Comparison of ENCODE assay signal across 9 mouse cellular contexts in genomic region chr13:21751417-21751816, GRCm38 (mm10). TPM values are rescaled to one million over a fixed set of nuclear protein-coding genes. Genes with fewer than 3 reads are reported as not detected.
DNase-seq lines count a peak whose midpoint lies in the region; ATAC-seq and TF ChIP-seq lines count a peak whose summit lies in the region.
"Had no signal": no experiment of that assay in that cellular context is flagged by ENCODE, and none has a peak within 500 bp of the region (broad histone marks: within the 10 kb centered on the region; RNA-seq: fewer than 3 reads in every experiment).

No protein-coding gene starts in this region.

- no peaks in the 10 kb centered on the region for H3K36me3 ChIP-seq in forebrain, embryonic 11.5 days (ENCODE audit: control insufficient read depth, insufficient read depth, low read length)
- H3K36me3 ChIP-seq in forebrain, postnatal 0 days (ENCODE audit: insufficient read depth), result no peaks in the 10 kb centered on the region
- H3K36me3 ChIP-seq in midbrain, embryonic 11.5 days (ENCODE audit: control insufficient read depth, insufficient read depth, low read length), result no peaks in the 10 kb centered on the region
- H3K36me3 ChIP-seq in midbrain, postnatal 0 days (ENCODE audit: insufficient read depth, low read length), result no peaks in the 10 kb centered on the region
- H3K36me3 ChIP-seq in forebrain, embryonic 12.5 days (replicated peaks), result no peaks in the 10 kb centered on the region
- H3K36me3 ChIP-seq in liver, postnatal 0 days (replicated peaks; ENCODE audit: insufficient read depth, low read length), result peaks cover 6% of the 10 kb centered on the region; the same call in 1 of the 2 replicates

- TF ChIP-seq CTCF in forebrain, postnatal 0 days (IDR thresholded peaks at IDR 0.05; ENCODE audit: low read depth), result no peak
- TF ChIP-seq CTCF in midbrain, postnatal 0 days (IDR thresholded peaks at IDR 0.05), result no peak
- TF ChIP-seq CTCF in liver, postnatal 0 days (IDR thresholded peaks at IDR 0.05; ENCODE audit: low read depth), result no peak

- no peak for ATAC-seq in forebrain, embryonic 11.5 days (replicated peaks; ENCODE audit: low FRiP score)
- ATAC-seq in forebrain, postnatal 0 days, result no peak
- no peak for ATAC-seq in midbrain, embryonic 11.5 days (ENCODE audit: low FRiP score)
- ATAC-seq in midbrain, postnatal 0 days (ENCODE audit: low FRiP score), result no peak
- no peak for ATAC-seq in forebrain, embryonic 12.5 days (ENCODE audit: low FRiP score)
- no peak for ATAC-seq in liver, postnatal 0 days

- no peak overlapping the region for H3K4me3 ChIP-seq in forebrain, embryonic 11.5 days (ENCODE audit: low read depth, low read length)
- no peak overlapping the region for H3K4me3 ChIP-seq in forebrain, postnatal 0 days (ENCODE audit: low read depth, low read length)
- no peak overlapping the region for H3K4me3 ChIP-seq in midbrain, embryonic 11.5 days (ENCODE audit: low read depth, low read length)
- no peak overlapping the region for H3K4me3 ChIP-seq in midbrain, postnatal 0 days (ENCODE audit: low read depth, low read length)
- H3K4me3 ChIP-seq in forebrain, embryonic 12.5 days (replicated peaks), result no peak overlapping the region
- no peak overlapping the region for H3K4me3 ChIP-seq in liver, postnatal 0 days (ENCODE audit: low read depth, low read length)

- no peak overlapping the region for H3K9ac ChIP-seq in forebrain, embryonic 11.5 days (ENCODE audit: low read length)
- no peak overlapping the region for H3K9ac ChIP-seq in forebrain, postnatal 0 days
- no peak overlapping the region for H3K9ac ChIP-seq in midbrain, embryonic 11.5 days (ENCODE audit: low read length)
- no peak overlapping the region for H3K9ac ChIP-seq in midbrain, postnatal 0 days (replicated peaks; ENCODE audit: low read length, poor library complexity, severe bottlenecking)
- no peak overlapping the region for H3K9ac ChIP-seq in forebrain, embryonic 12.5 days
- peak overlapping the region; percentile 78 for H3K9ac ChIP-seq in liver, postnatal 0 days (replicated peaks)

- H3K27ac ChIP-seq in forebrain, embryonic 11.5 days (ENCODE audit: low read depth, low read length), result peak overlapping the region; percentile 93
- H3K27ac ChIP-seq in forebrain, postnatal 0 days (ENCODE audit: low read depth, low read length), result no peak overlapping the region
- H3K27ac ChIP-seq in midbrain, embryonic 11.5 days (ENCODE audit: low read depth, low read length), result peak overlapping the region; percentile 40; the same call in 1 of the 2 replicates
- no peak overlapping the region for H3K27ac ChIP-seq in midbrain, postnatal 0 days (ENCODE audit: low read depth, low read length)
- H3K27ac ChIP-seq in forebrain, embryonic 12.5 days, result peak overlapping the region; percentile 97
- H3K27ac ChIP-seq in liver, postnatal 0 days (ENCODE audit: low read depth), result peak overlapping the region; percentile 98

- H3K9me3 ChIP-seq in forebrain, embryonic 11.5 days (ENCODE audit: control insufficient read depth, low read length), result no peaks in the 10 kb centered on the region
- no peaks in the 10 kb centered on the region for H3K9me3 ChIP-seq in forebrain, postnatal 0 days (ENCODE audit: low read length)
- H3K9me3 ChIP-seq in midbrain, embryonic 11.5 days (ENCODE audit: control insufficient read depth, low read length), result no peaks in the 10 kb centered on the region
- H3K9me3 ChIP-seq in midbrain, postnatal 0 days (ENCODE audit: low read length), result no peaks in the 10 kb centered on the region
- H3K9me3 ChIP-seq in forebrain, embryonic 12.5 days, result no peaks in the 10 kb centered on the region
- H3K9me3 ChIP-seq in liver, postnatal 0 days (ENCODE audit: low read length), result no peaks in the 10 kb centered on the region

- no peaks in the 10 kb centered on the region for H3K27me3 ChIP-seq in forebrain, embryonic 11.5 days (ENCODE audit: control insufficient read depth, insufficient read depth, low read length)
- no peaks in the 10 kb centered on the region for H3K27me3 ChIP-seq in forebrain, postnatal 0 days (ENCODE audit: insufficient read depth, low read length)
- H3K27me3 ChIP-seq in midbrain, embryonic 11.5 days (ENCODE audit: control insufficient read depth, insufficient read depth, low read length), result no peaks in the 10 kb centered on the region
- H3K27me3 ChIP-seq in midbrain, postnatal 0 days (ENCODE audit: insufficient read depth, low read length), result no peaks in the 10 kb centered on the region
- H3K27me3 ChIP-seq in forebrain, embryonic 12.5 days, result no peaks in the 10 kb centered on the region
- no peaks in the 10 kb centered on the region for H3K27me3 ChIP-seq in liver, postnatal 0 days (ENCODE audit: insufficient read depth, low read length)

- 0 out of 2 replicates have a peak, but pooled peaks have one; percentile 7 for TF ChIP-seq EP300 in liver, postnatal 0 days (IDR thresholded peaks at IDR 0.05; ENCODE audit: low read depth)

- H3K4me2 ChIP-seq in forebrain, embryonic 11.5 days (ENCODE audit: low read depth, low read length, severe bottlenecking), result no peak overlapping the region
- H3K4me2 ChIP-seq in forebrain, postnatal 0 days (ENCODE audit: low read depth), result no peak overlapping the region
- H3K4me2 ChIP-seq in midbrain, embryonic 11.5 days, result no peak overlapping the region
- no peak overlapping the region for H3K4me2 ChIP-seq in midbrain, postnatal 0 days (ENCODE audit: low read depth, low read length, poor library complexity, severe bottlenecking)
- H3K4me2 ChIP-seq in forebrain, embryonic 12.5 days, result peak overlapping the region; percentile 63; the same call in 1 of the 2 replicates
- peak overlapping the region; percentile 67 for H3K4me2 ChIP-seq in liver, postnatal 0 days (ENCODE audit: low read depth, low read length)

- H3K4me1 ChIP-seq in forebrain, embryonic 11.5 days (replicated peaks; ENCODE audit: control insufficient read depth, insufficient read depth, low read length), result peaks cover 3% of the 10 kb centered on the region; the same call in 1 of the 2 replicates
- peaks cover 18% of the 10 kb centered on the region for H3K4me1 ChIP-seq in forebrain, postnatal 0 days (ENCODE audit: insufficient read depth)
- peaks cover 10% of the 10 kb centered on the region; the same call in 1 of the 2 replicates for H3K4me1 ChIP-seq in midbrain, embryonic 11.5 days (ENCODE audit: control insufficient read depth, insufficient read depth, low read length)
- no peaks in the 10 kb centered on the region for H3K4me1 ChIP-seq in midbrain, postnatal 0 days (ENCODE audit: insufficient read depth, low read length)
- peaks cover 38% of the 10 kb centered on the region for H3K4me1 ChIP-seq in forebrain, embryonic 12.5 days
- H3K4me1 ChIP-seq in liver, postnatal 0 days (ENCODE audit: insufficient read depth), result peaks cover 19% of the 10 kb centered on the region

- no peak for DNase-seq in forebrain, embryonic 11.5 days (ENCODE audit: low spot score)
- DNase-seq in forebrain, postnatal 0 days, result no peak
- DNase-seq in midbrain, embryonic 11.5 days (ENCODE audit: low spot score, missing footprints), result no peak
- no peak for DNase-seq in midbrain, postnatal 0 days (ENCODE audit: low spot score)
- DNase-seq in liver, postnatal 0 days, result no peak
- no peak for DNase-seq in testis, postnatal 14 days (ENCODE audit: low spot score)
- no peak for DNase-seq in lung, postnatal 14 days

RNA-seq across cellular contexts. Expression of gene Hist1h4k, which starts 1.1 kb away (rescaled TPM):
- 4.4 TPM in 2 replicates for polyA plus RNA-seq in forebrain, embryonic 11.5 days (2014; fragmentation: Nextera tagmentation; extraction: Ambion mirVana)
- total RNA-seq in forebrain, postnatal 0 days (2014; rRNA removed), result 635 and 850 TPM in 2 replicates
- polyA plus RNA-seq in forebrain, postnatal 0 days (2015; fragmentation: Nextera tagmentation; extraction: Ambion mirVana), result not detected in 2 replicates
- polyA plus RNA-seq in midbrain, embryonic 11.5 days (2014; fragmentation: Nextera tagmentation; extraction: Ambion mirVana), result 2.4 and 6.0 TPM in 2 replicates
- 386 and 434 TPM in 2 replicates for total RNA-seq in midbrain, postnatal 0 days (2014; rRNA removed)
- polyA plus RNA-seq in midbrain, postnatal 0 days (2015; fragmentation: Nextera tagmentation; extraction: Ambion mirVana), result 0.80 and 2.1 TPM in 2 replicates
- polyA plus RNA-seq in forebrain, embryonic 12.5 days (2016; fragmentation: Nextera tagmentation; extraction: Ambion mirVana), result 2.4 and 4.5 TPM in 2 replicates
- polyA plus RNA-seq in liver, postnatal 0 days (2015; fragmentation: Nextera tagmentation; extraction: Ambion mirVana), result 2.4 and 3.6 TPM in 2 replicates

RNA-seq across cellular contexts. Expression of gene Hist1h2ak, which starts 2.2 kb away (rescaled TPM):
- 11.0 and 12.5 TPM in 2 replicates for polyA plus RNA-seq in forebrain, embryonic 11.5 days (2014; fragmentation: Nextera tagmentation; extraction: Ambion mirVana)
- 242 and 258 TPM in 2 replicates for total RNA-seq in forebrain, postnatal 0 days (2014; rRNA removed)
- 4.4 and 5.2 TPM in 2 replicates for polyA plus RNA-seq in forebrain, postnatal 0 days (2015; fragmentation: Nextera tagmentation; extraction: Ambion mirVana)
- 6.2 and 10.7 TPM in 2 replicates for polyA plus RNA-seq in midbrain, embryonic 11.5 days (2014; fragmentation: Nextera tagmentation; extraction: Ambion mirVana)
- total RNA-seq in midbrain, postnatal 0 days (2014; rRNA removed), result 254 and 276 TPM in 2 replicates
- 2.4 and 4.6 TPM in 2 replicates for polyA plus RNA-seq in midbrain, postnatal 0 days (2015; fragmentation: Nextera tagmentation; extraction: Ambion mirVana)
- 34.1 and 37.7 TPM in 2 replicates for polyA plus RNA-seq in forebrain, embryonic 12.5 days (2016; fragmentation: Nextera tagmentation; extraction: Ambion mirVana)
- polyA plus RNA-seq in liver, postnatal 0 days (2015; fragmentation: Nextera tagmentation; extraction: Ambion mirVana), result 44.2 and 62.3 TPM in 2 replicates
- polyA plus RNA-seq: liver, adult 2 months had no signal

RNA-seq across cellular contexts. Expression of gene Hist1h2bn, which starts 2.5 kb away (rescaled TPM):
- polyA plus RNA-seq in forebrain, embryonic 11.5 days (2014; fragmentation: Nextera tagmentation; extraction: Ambion mirVana), result 1.9 and 2.5 TPM in 2 replicates
- total RNA-seq in forebrain, postnatal 0 days (2014; rRNA removed), result 157 and 249 TPM in 2 replicates
- not detected in 2 replicates for polyA plus RNA-seq in forebrain, postnatal 0 days (2015; fragmentation: Nextera tagmentation; extraction: Ambion mirVana)
- polyA plus RNA-seq in midbrain, embryonic 11.5 days (2014; fragmentation: Nextera tagmentation; extraction: Ambion mirVana), result 2.2 TPM in 1 of 2 replicates, not detected in the other
- 212 and 326 TPM in 2 replicates for total RNA-seq in midbrain, postnatal 0 days (2014; rRNA removed)
- not detected in 2 replicates for polyA plus RNA-seq in midbrain, postnatal 0 days (2015; fragmentation: Nextera tagmentation; extraction: Ambion mirVana)
- 4.9 and 5.2 TPM in 2 replicates for polyA plus RNA-seq in forebrain, embryonic 12.5 days (2016; fragmentation: Nextera tagmentation; extraction: Ambion mirVana)
- 7.2 and 7.3 TPM in 2 replicates for polyA plus RNA-seq in liver, postnatal 0 days (2015; fragmentation: Nextera tagmentation; extraction: Ambion mirVana)
- polyA plus RNA-seq: liver, adult 2 months had no signal

RNA-seq across cellular contexts. Expression of gene Hist1h4j, which starts 16.6 kb away (rescaled TPM):
- 1.2 and 1.6 TPM in 2 replicates for polyA plus RNA-seq in forebrain, embryonic 11.5 days (2014; fragmentation: Nextera tagmentation; extraction: Ambion mirVana)
- 282 and 307 TPM in 2 replicates for total RNA-seq in forebrain, postnatal 0 days (2014; rRNA removed)
- polyA plus RNA-seq in forebrain, postnatal 0 days (2015; fragmentation: Nextera tagmentation; extraction: Ambion mirVana), result not detected in 2 replicates
- polyA plus RNA-seq in midbrain, embryonic 11.5 days (2014; fragmentation: Nextera tagmentation; extraction: Ambion mirVana), result 1.0 and 2.2 TPM in 2 replicates
- total RNA-seq in midbrain, postnatal 0 days (2014; rRNA removed), result 304 and 479 TPM in 2 replicates
- 0.32 TPM in 1 of 2 replicates, not detected in the other for polyA plus RNA-seq in midbrain, postnatal 0 days (2015; fragmentation: Nextera tagmentation; extraction: Ambion mirVana)
- 0.74 and 0.86 TPM in 2 replicates for polyA plus RNA-seq in forebrain, embryonic 12.5 days (2016; fragmentation: Nextera tagmentation; extraction: Ambion mirVana)
- polyA plus RNA-seq in liver, postnatal 0 days (2015; fragmentation: Nextera tagmentation; extraction: Ambion mirVana), result 0.19 and 0.32 TPM in 2 replicates

RNA-seq across cellular contexts. Expression of gene Hist1h1b, which starts 29.0 kb away (rescaled TPM):
- 20.4 and 20.6 TPM in 2 replicates for polyA plus RNA-seq in forebrain, embryonic 11.5 days (2014; fragmentation: Nextera tagmentation; extraction: Ambion mirVana)
- total RNA-seq in forebrain, postnatal 0 days (2014; rRNA removed), result 140 and 182 TPM in 2 replicates
- polyA plus RNA-seq in forebrain, postnatal 0 days (2015; fragmentation: Nextera tagmentation; extraction: Ambion mirVana), result 4.0 and 4.7 TPM in 2 replicates
- 20.0 and 24.8 TPM in 2 replicates for polyA plus RNA-seq in midbrain, embryonic 11.5 days (2014; fragmentation: Nextera tagmentation; extraction: Ambion mirVana)
- total RNA-seq in midbrain, postnatal 0 days (2014; rRNA removed), result 54.7 and 116 TPM in 2 replicates
- 2.0 TPM in 2 replicates for polyA plus RNA-seq in midbrain, postnatal 0 days (2015; fragmentation: Nextera tagmentation; extraction: Ambion mirVana)
- 44.0 and 46.6 TPM in 2 replicates for polyA plus RNA-seq in forebrain, embryonic 12.5 days (2016; fragmentation: Nextera tagmentation; extraction: Ambion mirVana)
- 20.0 and 27.9 TPM in 2 replicates for polyA plus RNA-seq in liver, postnatal 0 days (2015; fragmentation: Nextera tagmentation; extraction: Ambion mirVana)
- polyA plus RNA-seq: liver, adult 2 months had no signal

Comparison
In these comparisons a context has a peak if more than half of its experiments do, and no peak if none do; other contexts are left out.
1. H3K27ac ChIP-seq: peak in forebrain, embryonic 11.5 days (single experiment), midbrain, embryonic 11.5 days (single experiment), forebrain, embryonic 12.5 days (single experiment) and liver, postnatal 0 days (single experiment); none in forebrain, postnatal 0 days (single experiment) and midbrain, postnatal 0 days (single experiment).
2. H3K4me2 ChIP-seq: peak in forebrain, embryonic 12.5 days (single experiment) and liver, postnatal 0 days (single experiment); none in forebrain, embryonic 11.5 days (single experiment), forebrain, postnatal 0 days (single experiment), midbrain, embryonic 11.5 days (single experiment) and midbrain, postnatal 0 days (single experiment).